Mouse (Mus musculus): Measurements from ENCODE around the gene Tmem45a2.
"Not testable (repeated sequence)": the region's sequence is repeated elsewhere in the genome, so short reads cannot be mapped to it uniquely, and the experiment has no call there.

Gene Tmem45a2

DNA sequence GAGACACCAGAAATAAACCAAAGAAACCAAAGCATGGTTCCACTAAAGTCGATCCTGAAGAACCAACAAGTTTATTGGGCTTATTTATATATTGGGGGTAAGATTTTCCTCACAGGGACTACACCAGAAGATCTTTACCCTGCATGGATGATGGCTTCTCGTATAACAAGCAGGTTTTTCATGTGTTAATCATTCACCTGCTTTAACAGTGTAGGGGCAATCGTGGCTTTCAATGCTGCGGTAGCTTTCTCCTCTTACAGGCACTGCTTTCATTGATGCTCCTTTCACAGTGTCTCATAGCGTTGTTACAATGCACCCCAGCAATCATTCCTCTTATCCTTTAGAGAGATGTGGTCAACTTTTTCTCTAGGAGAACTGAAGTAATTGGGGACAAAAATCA, 32.6 kb downstream of the Tmem45a2 start:
- DNase-seq (ENCODE audit: low read depth, low spot score) = no peak
- H3K27me3 ChIP-seq (ENCODE audit: control insufficient read depth, insufficient read depth, low read length, poor library complexity, severe bottlenecking) = no peaks in the 10 kb centered on the region

DNA sequence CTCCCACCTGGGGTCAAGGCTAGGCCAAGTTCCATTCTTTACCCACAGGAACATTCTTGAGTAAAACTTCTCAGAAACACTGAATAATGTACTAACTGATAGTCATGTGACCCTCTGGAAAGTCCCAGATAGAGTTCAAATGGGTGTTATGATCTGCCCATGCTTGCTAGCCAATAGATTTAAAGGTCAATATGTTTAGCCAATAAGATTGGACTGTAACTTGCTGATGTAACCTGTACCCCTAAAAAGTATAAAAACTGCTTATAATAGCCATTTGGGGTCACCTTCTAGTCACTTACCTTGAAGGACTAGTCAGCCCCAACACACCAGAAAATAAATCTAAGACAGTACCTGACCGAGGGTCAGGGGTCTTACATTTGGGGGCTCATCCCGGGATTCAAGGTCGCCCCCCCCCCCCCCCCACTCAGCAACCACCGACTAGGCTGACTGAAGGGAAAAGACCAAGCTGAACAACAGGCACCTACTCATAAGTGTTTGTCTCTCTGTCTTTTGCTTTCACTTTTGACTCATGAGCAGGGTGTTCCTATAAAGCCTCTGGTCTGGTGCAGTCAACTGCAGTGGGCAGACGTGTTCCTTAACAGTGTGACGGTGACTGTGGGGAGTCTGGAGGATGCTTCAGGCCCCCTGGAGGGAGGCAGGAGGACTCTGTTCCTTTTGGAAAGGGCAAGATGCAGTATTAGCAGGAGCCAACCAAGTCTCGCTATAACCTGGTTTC, 40.9 kb downstream of the Tmem45a2 start:
- H3K36me3 ChIP-seq (ENCODE audit: control insufficient read depth, insufficient read depth, low read length, poor library complexity, severe bottlenecking) = no peaks in the 10 kb centered on the region
- no peak for DNase-seq (ENCODE audit: low read depth, low spot score)
- H3K27me3 ChIP-seq (ENCODE audit: control insufficient read depth, insufficient read depth, low read length, poor library complexity, severe bottlenecking) = no peaks in the 10 kb centered on the region

More for the DNA sequence above, 32.6 kb downstream of the Tmem45a2 start:
- no peaks in the 10 kb centered on the region for H3K36me3 ChIP-seq (ENCODE audit: control insufficient read depth, insufficient read depth, low read length, poor library complexity, severe bottlenecking)

DNA sequence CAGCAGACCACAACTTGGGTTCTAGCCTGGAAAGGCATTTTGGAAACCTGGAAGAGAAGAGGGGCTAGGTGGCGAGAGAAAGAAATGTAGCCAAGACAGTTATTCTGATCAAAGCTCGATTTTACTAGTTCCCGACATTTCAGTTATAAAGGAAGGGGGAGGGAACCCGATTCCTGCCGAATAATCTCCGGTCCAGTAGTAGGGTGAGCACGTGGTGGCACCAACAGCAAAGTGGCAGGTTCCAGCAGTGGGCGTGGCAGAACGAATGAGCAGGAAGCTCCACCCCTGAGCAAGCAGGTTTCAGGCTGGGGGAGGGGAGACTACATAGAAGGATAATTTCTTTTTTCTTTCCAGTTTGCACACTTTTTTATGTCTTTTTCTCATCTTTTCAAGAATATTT, 72.9 kb downstream of the Tmem45a2 start:
- not testable (repeated sequence) for DNase-seq (ENCODE audit: low read depth, low spot score); H3K36me3 ChIP-seq (ENCODE audit: control insufficient read depth, insufficient read depth, low read length, poor library complexity, severe bottlenecking); H3K27me3 ChIP-seq (ENCODE audit: control insufficient read depth, insufficient read depth, low read length, poor library complexity, severe bottlenecking)

Data from splenic B cell, adult 2 months (primary cell).